Mouse (Mus musculus) ES-E14 (cell line): ENCODE results near the gene Ear14.

Experiments
- MAFK ChIP-seq: IDR thresholded peaks from 2 replicates; pipeline ENCODE4 v1.6.1; 2014; ENCODE audit warnings: mild to moderate bottlenecking, low read depth, low read length, inconsistent platforms; ENCODE audit not compliant: insufficient read depth
- ZNF384 ChIP-seq: IDR thresholded peaks from 2 replicates; pipeline ENCODE4 v1.6.1; 2012; ENCODE audit warnings: low read depth, low read length, inconsistent platforms

DNA sequence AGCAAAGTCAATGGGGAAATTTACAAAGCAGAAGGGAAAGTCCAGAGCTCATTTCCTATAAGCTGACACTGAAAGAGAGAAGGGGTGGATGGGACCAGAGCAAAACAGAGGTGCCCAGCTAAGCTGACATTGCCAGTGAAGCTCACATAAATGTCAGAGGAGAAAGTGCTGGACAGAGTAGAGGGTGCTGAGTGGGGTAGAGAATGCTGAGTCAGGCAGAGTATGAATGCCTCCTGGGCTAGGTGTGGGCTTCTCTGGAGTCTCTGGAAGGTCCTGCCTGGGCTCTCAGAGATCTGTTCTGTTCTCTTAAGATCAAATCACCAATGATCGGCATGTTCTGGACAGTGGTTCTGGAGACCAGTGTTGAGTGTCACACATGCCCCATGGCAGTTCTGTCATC lies 37.8 kb upstream of the Ear14 start:
- TF ChIP-seq ZNF384 (no peak), MAFK (no peak)
